Mouse (Mus musculus) midbrain, embryonic 14.5 days (tissue): Measurements from ENCODE around the gene Cux2. TPM values are rescaled to one million over a fixed set of nuclear protein-coding genes. Genes with fewer than 3 reads are reported as not detected.

Source experiments
- ATAC-seq: fragments of 200-750 bp; cut with Nextera tagmentation; 2 replicates; pipeline ENCODE4 v1.8.0; 2017; ENCODE audit warnings: moderate number of reproducible peaks, moderate library complexity; ENCODE audit not compliant: low FRiP score, low TSS enrichment
- DNase-seq: peaks from one replicate; pipeline ENCODE4 v3.0.0-alpha.2; 2015
- H3K27ac ChIP-seq: fragments of 300-500 bp; sonication (generic); replicated peaks from 2 replicates; pipeline ENCODE4 v1.5.1; 2014; ENCODE audit warnings: mild to moderate bottlenecking, low read depth, low read length, moderate library complexity
- H3K27me3 ChIP-seq: fragments of 300-500 bp; sonication (generic); 2 replicates; pipeline ENCODE4 v1.6.1; 2014; ENCODE audit warnings: low read length, control low read depth, mixed read lengths; ENCODE audit not compliant: control insufficient read depth, insufficient read depth
- H3K36me3 ChIP-seq: fragments of 300-500 bp; sonication (generic); 2 replicates; pipeline ENCODE4 v1.6.1; 2014; ENCODE audit warnings: low read length, control low read depth; ENCODE audit not compliant: control insufficient read depth, insufficient read depth
- H3K4me1 ChIP-seq: fragments of 300-500 bp; sonication (generic); 2 replicates; pipeline ENCODE4 v1.6.1; 2014; ENCODE audit warnings: mild to moderate bottlenecking, antibody characterized with exemption, low read length, control low read depth; ENCODE audit not compliant: control insufficient read depth, insufficient read depth
- H3K4me2 ChIP-seq: fragments of 300-500 bp; sonication (generic); 2 replicates; pipeline ENCODE4 v1.6.1; 2014; ENCODE audit warnings: mild to moderate bottlenecking, low read length, moderate library complexity
- H3K4me3 ChIP-seq: fragments of 300-500 bp; sonication (generic); replicated peaks from 2 replicates; pipeline ENCODE4 v1.5.1; 2014; ENCODE audit warnings: low read depth, low read length
- H3K9ac ChIP-seq: fragments of 300-500 bp; sonication (generic); replicated peaks from 2 replicates; pipeline ENCODE4 v1.6.1; 2014; ENCODE audit warnings: mild to moderate bottlenecking, low read length, moderate library complexity
- H3K9me3 ChIP-seq: fragments of 300-500 bp; sonication (generic); 2 replicates; pipeline ENCODE4 v1.6.1; 2016; ENCODE audit warnings: low read length, control low read depth, mixed read lengths; ENCODE audit not compliant: control insufficient read depth
- WGBS: fragments of 180-500 bp; shearing (Covaris S2); extraction: QIAGEN DNeasy Blood & Tissue Kit; methylation state at CpG from one replicate; pipeline ENCODE4 v1.1.7; 2014; 5-methylcytosine and 5-hydroxymethylcytosine counted together
- polyA plus RNA-seq: library from polyadenylated mRNA; unstranded; fragments of >200 nt; fragmentation: Nextera tagmentation; extraction: Ambion mirVana; gene quantifications from 2 replicates; pipeline ENCODE4 v1.2.1, GENCODE M21; 2014

Cux2 gene
- polyA plus RNA-seq, 1 experiment from 2014 or later, result 28.8 TPM

DNA sequence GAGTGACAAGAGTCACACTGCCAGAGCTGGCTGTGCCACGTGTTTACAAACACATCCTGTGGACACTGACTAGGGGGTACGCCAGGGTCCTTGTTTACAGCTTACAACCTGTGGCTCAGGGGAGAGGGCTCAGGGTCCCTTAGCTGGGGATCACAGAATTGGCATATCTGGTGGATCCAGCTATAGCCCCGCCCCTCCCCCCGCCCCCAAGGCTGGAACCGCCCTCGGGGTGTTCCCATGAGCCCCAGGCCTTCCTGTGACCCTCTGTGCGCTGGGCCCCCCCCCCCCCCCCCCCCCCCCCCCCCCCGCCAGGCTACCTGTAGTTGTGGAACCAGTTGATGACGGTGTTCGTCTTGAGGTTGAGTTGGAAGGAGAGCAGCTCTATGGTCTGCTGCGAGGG lies 185.6 kb downstream of the Cux2 start:
- H3K4me2 ChIP-seq, result no peak overlapping the region
- H3K36me3 ChIP-seq, result peaks cover 46% of the 10 kb centered on the region
- WGBS, result 16% methylated on average over 7 of the region's 11 CpGs
- ATAC-seq (no peak), DNase-seq (no peak)
- H3K9ac ChIP-seq, result no peak overlapping the region
- no peaks in the 10 kb centered on the region for H3K27me3 ChIP-seq
- peaks cover 9% of the 10 kb centered on the region for H3K9me3 ChIP-seq
- H3K4me1 ChIP-seq, result no peaks in the 10 kb centered on the region
- H3K4me3 ChIP-seq, result no peak overlapping the region
- no peak overlapping the region for H3K27ac ChIP-seq

- Histone ChIP-seq H3K4me3 (no peak overlapping the region), H3K27me3 (no peaks in the 10 kb centered on the region), H3K9me3 (peaks cover 9% of the 10 kb centered on the region), H3K27ac (no peak overlapping the region), H3K36me3 (peaks cover 35% of the 10 kb centered on the region), H3K4me1 (no peaks in the 10 kb centered on the region), H3K9ac (no peak overlapping the region), H3K4me2 (no peak overlapping the region)
- WGBS, result 66% methylated on average over 5 of the region's 5 CpGs
- ATAC-seq (no peak), DNase-seq (no peak)
These were observed 187.9 kb downstream of the Cux2 start for GRCm38 (mm10) chr5:121861964-121862363.

DNA sequence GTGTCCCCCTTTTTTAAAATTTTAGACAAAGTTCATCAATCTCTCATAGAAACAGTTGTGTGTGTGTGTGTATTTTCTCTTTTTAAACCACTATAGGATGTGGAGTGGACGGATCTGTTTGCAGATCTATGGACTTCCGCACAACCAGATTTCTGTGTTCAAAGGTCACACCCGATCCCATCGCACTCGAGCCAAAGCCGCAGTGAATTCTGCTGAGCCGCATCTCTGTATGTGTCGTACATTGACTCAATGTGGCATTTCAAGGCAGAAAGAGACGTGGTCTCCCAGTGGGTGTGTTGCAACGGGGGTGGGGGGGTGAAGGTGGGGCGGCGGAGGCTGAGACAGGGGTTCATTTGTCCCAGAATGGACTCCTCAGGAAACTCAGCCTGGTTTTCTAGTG lies 191.5 kb downstream of the Cux2 start:
- Histone ChIP-seq H3K9ac (no peak overlapping the region), H3K27ac (no peak overlapping the region), H3K9me3 (peaks cover 9% of the 10 kb centered on the region), H3K27me3 (no peaks in the 10 kb centered on the region), H3K4me2 (no peak overlapping the region), H3K36me3 (peaks cover 41% of the 10 kb centered on the region), H3K4me3 (no peak overlapping the region), H3K4me1 (no peaks in the 10 kb centered on the region)
- DNase-seq (no peak), ATAC-seq (no peak)
- 92% methylated on average over 12 of the region's 12 CpGs for WGBS

DNA sequence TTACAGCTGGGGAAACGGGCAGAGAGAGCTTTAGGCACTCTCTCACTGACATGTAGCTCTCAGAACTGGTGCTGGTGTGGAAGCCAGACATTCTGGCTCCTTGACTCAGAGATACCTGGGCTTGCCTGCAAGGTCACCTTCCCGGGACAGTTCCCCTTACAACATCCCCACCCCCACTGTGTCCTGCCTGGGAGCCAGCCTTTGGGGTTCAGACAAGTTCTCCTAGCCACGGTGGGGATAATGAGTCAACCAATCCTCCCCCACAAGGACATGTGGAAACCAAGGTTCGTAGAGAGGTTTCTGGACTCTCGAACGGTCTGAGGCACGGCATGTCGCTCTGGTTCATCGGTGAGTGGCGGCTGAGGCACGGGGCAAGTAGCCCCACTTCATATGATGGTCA lies 193.2 kb downstream of the Cux2 start:
- no peak for ATAC-seq
- 92% methylated on average over 11 of the region's 11 CpGs for WGBS
- Histone ChIP-seq H3K4me1 (no peaks in the 10 kb centered on the region), H3K27me3 (no peaks in the 10 kb centered on the region), H3K9me3 (peaks cover 9% of the 10 kb centered on the region), H3K9ac (no peak overlapping the region), H3K4me2 (no peak overlapping the region), H3K27ac (no peak overlapping the region), H3K36me3 (peaks cover 57% of the 10 kb centered on the region), H3K4me3 (no peak overlapping the region)
- DNase-seq, result no peak

GRCm38 (mm10) chr5:121854768-121855167 lies 195.1 kb downstream of the Cux2 start:
- H3K4me1 ChIP-seq, result peaks cover 15% of the 10 kb centered on the region
- H3K4me3 ChIP-seq, result no peak overlapping the region
- peaks cover 46% of the 10 kb centered on the region for H3K36me3 ChIP-seq
- no peak overlapping the region for H3K27ac ChIP-seq
- DNase-seq (peak; percentile 45), ATAC-seq (no peak)
- no peak overlapping the region for H3K9ac ChIP-seq
- 46% methylated on average over 10 of the region's 10 CpGs for WGBS
- no peaks in the 10 kb centered on the region for H3K27me3 ChIP-seq
- H3K4me2 ChIP-seq, result no peak overlapping the region
- no peaks in the 10 kb centered on the region for H3K9me3 ChIP-seq

DNA sequence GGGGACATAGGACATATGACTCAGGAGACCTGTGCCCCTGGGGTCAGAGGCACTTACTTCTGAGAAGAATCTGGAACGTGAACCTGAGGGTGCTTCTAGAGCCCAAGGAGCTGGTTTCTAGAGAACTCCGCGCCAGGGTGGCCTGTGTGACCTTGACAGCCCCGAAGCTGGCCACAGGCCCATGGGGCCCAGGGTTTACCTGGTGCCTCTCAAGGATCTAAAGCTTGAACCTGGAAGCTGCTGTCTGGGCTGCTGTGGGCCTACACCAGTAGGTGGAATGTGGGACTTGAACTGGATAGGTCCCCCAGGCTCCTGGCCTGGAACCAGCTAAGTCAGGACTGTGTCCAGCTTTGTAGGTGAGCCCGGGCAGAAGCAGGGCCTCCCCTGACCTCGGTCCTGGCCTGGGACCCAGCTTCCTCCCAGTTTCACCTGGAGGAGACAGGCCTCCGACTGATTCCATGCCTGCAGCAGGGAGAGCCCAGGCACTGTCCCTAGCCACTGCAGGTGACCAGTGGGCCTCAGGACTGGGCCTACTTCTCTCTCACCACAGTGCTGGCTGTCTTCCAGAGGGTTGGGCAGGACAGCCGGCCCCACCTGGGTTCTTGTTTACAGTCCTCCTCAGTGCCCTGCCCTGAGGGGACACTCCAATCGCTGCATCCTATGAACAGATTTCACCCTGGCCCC lies 196.4 kb downstream of the Cux2 start:
- WGBS, result 85% methylated on average over 9 of the region's 9 CpGs
- Histone ChIP-seq H3K36me3 (peaks cover 38% of the 10 kb centered on the region), H3K4me3 (no peak overlapping the region), H3K4me1 (peaks cover 18% of the 10 kb centered on the region), H3K9me3 (no peaks in the 10 kb centered on the region), H3K27me3 (no peaks in the 10 kb centered on the region), H3K4me2 (no peak overlapping the region), H3K9ac (no peak overlapping the region), H3K27ac (no peak overlapping the region)
- DNase-seq, result no peak
- no peak for ATAC-seq

- H3K4me2 ChIP-seq, result peak overlapping the region; percentile 70
- WGBS, result 39% methylated on average over 20 of the region's 20 CpGs
- H3K4me1 ChIP-seq, result peaks cover 24% of the 10 kb centered on the region
- peaks cover 32% of the 10 kb centered on the region for H3K36me3 ChIP-seq
- peak overlapping the region; percentile 83 for H3K4me3 ChIP-seq
- DNase-seq (no peak), ATAC-seq (no peak)
- peak overlapping the region; percentile 83 for H3K9ac ChIP-seq
- H3K27me3 ChIP-seq, result no peaks in the 10 kb centered on the region
- H3K9me3 ChIP-seq, result no peaks in the 10 kb centered on the region
- H3K27ac ChIP-seq, result no peak overlapping the region; the same call in 1 of the 2 replicates
These were observed 200.2 kb downstream of the Cux2 start for GRCm38 (mm10) chr5:121849478-121850349.

GRCm38 (mm10) chr5:121848743-121849142 lies 201.2 kb downstream of the Cux2 start, which contains the start of gene Pheta1:
TSS of gene Pheta1 (plus strand) at chr5:121848984.
- under 1% methylated on average over 42 of the region's 42 CpGs for WGBS
- DNase-seq, result peak; percentile 96
- peak within 1 kb of the TSS; percentile 70 for H3K4me2 ChIP-seq

More at GRCm38 (mm10) chr5:121848743-121849142, 201.2 kb downstream of the Cux2 start, which contains the start of gene Pheta1:
- peaks cover 24% of the 10 kb centered on the region for H3K36me3 ChIP-seq
- peak; percentile 89 for ATAC-seq
- H3K9ac ChIP-seq, result peak within 1 kb of the TSS; percentile 83
- H3K27ac ChIP-seq, result peak within 1 kb of the TSS; percentile 70
- H3K4me1 ChIP-seq, result peaks cover 24% of the 10 kb centered on the region
- H3K4me3 ChIP-seq, result peak within 1 kb of the TSS; percentile 83
- H3K27me3 ChIP-seq, result peaks cover 8% of the 10 kb centered on the region
- H3K9me3 ChIP-seq, result no peaks in the 10 kb centered on the region
